Mouse (Mus musculus): ENCODE measurements around the gene Tnfaip8l1. TPM values are rescaled to one million over a fixed set of nuclear protein-coding genes. Genes with fewer than 3 reads are reported as not detected.

Gene Tnfaip8l1
- polyA plus RNA-seq, 1 experiment from 2014 or later = 11.4 TPM

- Histone ChIP-seq H3K9me3 (ENCODE audit: control insufficient read depth, low read length) (peaks cover 9% of the 10 kb centered on the region), H3K27me3 (ENCODE audit: control insufficient read depth, insufficient read depth, low read length) (peaks cover 57% of the 10 kb centered on the region), H3K4me2 (replicated peaks; ENCODE audit: low read depth, low read length) (peak overlapping the region; percentile 81), H3K9ac (ENCODE audit: low read depth, low read length) (peak overlapping the region; percentile 65), H3K27ac (ENCODE audit: low read depth, low read length) (no peak overlapping the region), H3K36me3 (ENCODE audit: control insufficient read depth, insufficient read depth, low read length) (no peaks in the 10 kb centered on the region), H3K4me3 (ENCODE audit: low read length) (peak overlapping the region; percentile 41), H3K4me1 (ENCODE audit: control insufficient read depth, insufficient read depth, low read length) (peaks cover 12% of the 10 kb centered on the region; the same call in 1 of the 2 replicates)
- WGBS = 38% methylated on average over 57 of the region's 59 CpGs
- ATAC-seq (ENCODE audit: low FRiP score, low TSS enrichment) = 0 out of 2 replicates have a peak, but pooled peaks have one; percentile 3
These were observed 38.5 kb upstream of the Tnfaip8l1 start for GRCm38 (mm10) chr17:56123681-56124340.

- peak overlapping the region; percentile 41 for H3K4me3 ChIP-seq (ENCODE audit: low read length)
- peaks cover 48% of the 10 kb centered on the region for H3K27me3 ChIP-seq (ENCODE audit: control insufficient read depth, insufficient read depth, low read length)
- H3K27ac ChIP-seq (ENCODE audit: low read depth, low read length) = no peak overlapping the region
- peaks cover 10% of the 10 kb centered on the region; the same call in 1 of the 2 replicates for H3K4me1 ChIP-seq (ENCODE audit: control insufficient read depth, insufficient read depth, low read length)
- ATAC-seq (ENCODE audit: low FRiP score, low TSS enrichment) = no peak
- no peaks in the 10 kb centered on the region for H3K36me3 ChIP-seq (ENCODE audit: control insufficient read depth, insufficient read depth, low read length)
- H3K9ac ChIP-seq (ENCODE audit: low read depth, low read length) = peak overlapping the region; percentile 65
- 5% methylated on average over 57 of the region's 59 CpGs for WGBS
- peak overlapping the region; percentile 81 for H3K4me2 ChIP-seq (replicated peaks; ENCODE audit: low read depth, low read length)
- H3K9me3 ChIP-seq (ENCODE audit: control insufficient read depth, low read length) = peaks cover 9% of the 10 kb centered on the region
These were observed 37.7 kb upstream of the Tnfaip8l1 start for GRCm38 (mm10) chr17:56124377-56125275.

DNA sequence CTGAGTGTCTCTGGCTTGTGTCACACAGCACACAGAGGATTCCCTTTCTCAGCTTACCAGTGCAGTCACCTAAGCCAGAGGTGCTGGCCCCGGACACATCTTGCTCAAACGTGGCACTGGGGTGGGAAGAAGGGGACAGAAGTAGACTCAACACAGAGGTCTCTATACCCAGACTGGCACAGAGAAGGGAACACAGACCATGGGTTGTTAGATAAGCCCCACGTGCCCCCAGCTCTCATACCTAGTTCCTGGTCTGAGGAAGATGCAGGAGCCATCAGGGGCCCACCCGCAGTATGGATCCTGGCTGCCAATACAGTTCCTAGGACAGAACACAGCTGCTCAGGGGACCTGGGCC, 37.0 kb upstream of the Tnfaip8l1 start:
- peaks cover 9% of the 10 kb centered on the region for H3K9me3 ChIP-seq (ENCODE audit: control insufficient read depth, low read length)
- no peak for ATAC-seq (ENCODE audit: low FRiP score, low TSS enrichment)
- H3K27me3 ChIP-seq (ENCODE audit: control insufficient read depth, insufficient read depth, low read length) = peaks cover 42% of the 10 kb centered on the region
- H3K4me1 ChIP-seq (ENCODE audit: control insufficient read depth, insufficient read depth, low read length) = peaks cover 3% of the 10 kb centered on the region; the same call in 1 of the 2 replicates
- no peak overlapping the region for H3K9ac ChIP-seq (ENCODE audit: low read depth, low read length)
- no peak overlapping the region for H3K27ac ChIP-seq (ENCODE audit: low read depth, low read length)
- H3K4me2 ChIP-seq (replicated peaks; ENCODE audit: low read depth, low read length) = no peak overlapping the region
- no peak overlapping the region for H3K4me3 ChIP-seq (ENCODE audit: low read length)
- no peaks in the 10 kb centered on the region for H3K36me3 ChIP-seq (ENCODE audit: control insufficient read depth, insufficient read depth, low read length)
- WGBS = 78% methylated on average over 4 of the region's 4 CpGs

- no peak for ATAC-seq (ENCODE audit: low FRiP score, low TSS enrichment)
- no peaks in the 10 kb centered on the region for H3K4me1 ChIP-seq (ENCODE audit: control insufficient read depth, insufficient read depth, low read length)
- no peaks in the 10 kb centered on the region for H3K36me3 ChIP-seq (ENCODE audit: control insufficient read depth, insufficient read depth, low read length)
- no peak overlapping the region for H3K9ac ChIP-seq (ENCODE audit: low read depth, low read length)
- peaks cover 33% of the 10 kb centered on the region for H3K27me3 ChIP-seq (ENCODE audit: control insufficient read depth, insufficient read depth, low read length)
- no peak overlapping the region for H3K27ac ChIP-seq (ENCODE audit: low read depth, low read length)
- no peak overlapping the region for H3K4me2 ChIP-seq (replicated peaks; ENCODE audit: low read depth, low read length)
- peaks cover 9% of the 10 kb centered on the region for H3K9me3 ChIP-seq (ENCODE audit: control insufficient read depth, low read length)
- WGBS = 78% methylated on average over 11 of the region's 11 CpGs
- no peak overlapping the region for H3K4me3 ChIP-seq (ENCODE audit: low read length)
These were observed 36.1 kb upstream of the Tnfaip8l1 start for GRCm38 (mm10) chr17:56126175-56126574.

GRCm38 (mm10) chr17:56128246-56128645, 34.0 kb upstream of the Tnfaip8l1 start:
- Histone ChIP-seq H3K9ac (ENCODE audit: low read depth, low read length) (no peak overlapping the region), H3K9me3 (ENCODE audit: control insufficient read depth, low read length) (no peaks in the 10 kb centered on the region; the same call in 1 of the 2 replicates), H3K4me1 (ENCODE audit: control insufficient read depth, insufficient read depth, low read length) (peaks cover 2% of the 10 kb centered on the region; the same call in 1 of the 2 replicates), H3K27ac (ENCODE audit: low read depth, low read length) (no peak overlapping the region), H3K27me3 (ENCODE audit: control insufficient read depth, insufficient read depth, low read length) (peaks cover 15% of the 10 kb centered on the region), H3K4me3 (ENCODE audit: low read length) (no peak overlapping the region), H3K36me3 (ENCODE audit: control insufficient read depth, insufficient read depth, low read length) (no peaks in the 10 kb centered on the region), H3K4me2 (replicated peaks; ENCODE audit: low read depth, low read length) (no peak overlapping the region)
- WGBS = 79% methylated on average over 15 of the region's 15 CpGs
- ATAC-seq (ENCODE audit: low FRiP score, low TSS enrichment) = no peak

- no peak overlapping the region for H3K4me3 ChIP-seq (ENCODE audit: low read length)
- no peak overlapping the region for H3K9ac ChIP-seq (ENCODE audit: low read depth, low read length)
- ATAC-seq (ENCODE audit: low FRiP score, low TSS enrichment) = no peak; the same call in 1 of the 2 replicates
- H3K36me3 ChIP-seq (ENCODE audit: control insufficient read depth, insufficient read depth, low read length) = no peaks in the 10 kb centered on the region
- H3K27ac ChIP-seq (ENCODE audit: low read depth, low read length) = no peak overlapping the region
- peaks cover 15% of the 10 kb centered on the region; the same call in 1 of the 2 replicates for H3K4me1 ChIP-seq (ENCODE audit: control insufficient read depth, insufficient read depth, low read length)
- H3K9me3 ChIP-seq (ENCODE audit: control insufficient read depth, low read length) = no peaks in the 10 kb centered on the region
- no peak overlapping the region for H3K4me2 ChIP-seq (replicated peaks; ENCODE audit: low read depth, low read length)
- no peaks in the 10 kb centered on the region for H3K27me3 ChIP-seq (ENCODE audit: control insufficient read depth, insufficient read depth, low read length)
- 90% methylated on average over 10 of the region's 10 CpGs for WGBS
These were observed 31.1 kb upstream of the Tnfaip8l1 start for GRCm38 (mm10) chr17:56131136-56131535.

DNA sequence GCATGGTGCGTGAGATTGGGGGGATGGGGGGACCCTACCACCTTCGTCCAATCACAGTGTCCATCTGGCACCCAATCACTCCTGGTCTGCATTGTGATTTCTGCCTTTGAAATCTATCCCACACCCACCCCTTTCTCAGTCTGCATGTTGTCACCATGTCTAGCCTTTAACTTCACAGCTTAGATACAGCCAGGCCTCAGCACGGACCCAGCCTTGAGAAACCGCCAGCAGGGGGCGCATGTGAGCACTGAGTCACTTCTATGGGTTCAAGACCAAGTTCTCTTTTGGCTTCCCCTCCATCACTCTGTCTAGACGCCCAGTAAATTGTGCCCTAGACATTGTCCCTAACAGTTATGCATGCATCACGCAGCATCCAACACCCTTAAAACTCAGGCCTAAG, 30.5 kb upstream of the Tnfaip8l1 start:
- Histone ChIP-seq H3K9me3 (ENCODE audit: control insufficient read depth, low read length) (no peaks in the 10 kb centered on the region), H3K27ac (ENCODE audit: low read depth, low read length) (no peak overlapping the region), H3K9ac (ENCODE audit: low read depth, low read length) (no peak overlapping the region), H3K4me2 (replicated peaks; ENCODE audit: low read depth, low read length) (no peak overlapping the region), H3K4me1 (ENCODE audit: control insufficient read depth, insufficient read depth, low read length) (peaks cover 15% of the 10 kb centered on the region; the same call in 1 of the 2 replicates), H3K36me3 (ENCODE audit: control insufficient read depth, insufficient read depth, low read length) (no peaks in the 10 kb centered on the region), H3K4me3 (ENCODE audit: low read length) (no peak overlapping the region), H3K27me3 (ENCODE audit: control insufficient read depth, insufficient read depth, low read length) (no peaks in the 10 kb centered on the region)
- ATAC-seq (ENCODE audit: low FRiP score, low TSS enrichment) = no peak
- 52% methylated on average over 7 of the region's 7 CpGs for WGBS

GRCm38 (mm10) chr17:56132661-56133060, 29.6 kb upstream of the Tnfaip8l1 start:
- Histone ChIP-seq H3K9ac (ENCODE audit: low read depth, low read length) (no peak overlapping the region), H3K4me2 (replicated peaks; ENCODE audit: low read depth, low read length) (no peak overlapping the region), H3K36me3 (ENCODE audit: control insufficient read depth, insufficient read depth, low read length) (no peaks in the 10 kb centered on the region), H3K9me3 (ENCODE audit: control insufficient read depth, low read length) (no peaks in the 10 kb centered on the region), H3K4me1 (ENCODE audit: control insufficient read depth, insufficient read depth, low read length) (peaks cover 15% of the 10 kb centered on the region; the same call in 1 of the 2 replicates), H3K27ac (ENCODE audit: low read depth, low read length) (no peak overlapping the region), H3K27me3 (ENCODE audit: control insufficient read depth, insufficient read depth, low read length) (no peaks in the 10 kb centered on the region), H3K4me3 (ENCODE audit: low read length) (no peak overlapping the region)
- ATAC-seq (ENCODE audit: low FRiP score, low TSS enrichment) = no peak
- WGBS = 4% methylated on average over 14 of the region's 14 CpGs
